Mouse (Mus musculus): ENCODE data around the gene Olfr535. TPM values are rescaled to one million over a fixed set of nuclear protein-coding genes. Genes with fewer than 3 reads are reported as not detected.
"Not testable (repeated sequence)": the region's sequence is repeated elsewhere in the genome, so short reads cannot be mapped to it uniquely, and the experiment has no call there.

The Olfr535 gene
- not detected in 2 replicates for polyA plus RNA-seq (2014; fragmentation: Nextera tagmentation; extraction: Ambion mirVana)

GRCm38 (mm10) chr7:140483916-140484315, at the start of gene Olfr535:
Gene Olfr535 (plus strand): TSS chr7:140484216.
- 81% methylated on average over 1 of the region's 1 CpGs for WGBS
- no peak within 1 kb of the TSS for H3K4me3 ChIP-seq (ENCODE audit: low read depth, low read length)
- no peak for ATAC-seq (ENCODE audit: insufficient number of reproducible peaks, insufficient read depth, low FRiP score, low read depth)

DNA sequence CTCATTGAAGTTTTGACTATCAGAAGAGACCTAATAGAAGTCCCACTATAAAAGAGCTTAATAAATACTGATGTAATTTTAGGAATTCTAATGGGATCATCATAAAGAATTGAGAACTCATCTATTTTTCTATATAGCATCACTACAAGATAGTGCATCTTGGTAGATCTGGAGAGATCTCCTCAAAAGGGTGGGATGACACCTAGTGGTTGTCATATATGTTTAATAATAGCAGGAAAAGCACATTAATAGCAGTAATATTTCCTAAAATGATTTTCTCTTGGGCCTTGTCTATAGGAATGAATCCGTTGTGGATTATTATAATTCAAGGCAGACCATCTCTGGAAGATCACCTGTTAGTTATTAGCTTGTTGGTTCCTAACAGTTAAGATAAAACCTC, 40.9 kb upstream of the Olfr535 start:
- Histone ChIP-seq H3K4me1 (ENCODE audit: control insufficient read depth, insufficient read depth, low read length) (no peaks in the 10 kb centered on the region), H3K27me3 (ENCODE audit: control insufficient read depth, insufficient read depth, low read length) (no peaks in the 10 kb centered on the region), H3K9ac (replicated peaks; ENCODE audit: low read depth, low read length) (no peak overlapping the region), H3K9me3 (ENCODE audit: control insufficient read depth, low read depth, low read length) (no peaks in the 10 kb centered on the region), H3K4me2 (replicated peaks; ENCODE audit: low read depth, low read length) (no peak overlapping the region), H3K4me3 (ENCODE audit: low read depth, low read length) (no peak overlapping the region), H3K36me3 (ENCODE audit: control insufficient read depth, insufficient read depth, low read length) (no peaks in the 10 kb centered on the region), H3K27ac (ENCODE audit: low read length) (no peak overlapping the region)
- no peak for ATAC-seq (ENCODE audit: insufficient number of reproducible peaks, insufficient read depth, low FRiP score, low read depth)
- WGBS: 79% methylated on average over 1 of the region's 1 CpGs

More at GRCm38 (mm10) chr7:140483916-140484315, at the start of gene Olfr535:
- Histone ChIP-seq H3K9ac (replicated peaks; ENCODE audit: low read depth, low read length) (no peak within 1 kb of the TSS), H3K9me3 (ENCODE audit: control insufficient read depth, low read depth, low read length) (no peaks in the 10 kb centered on the region), H3K4me1 (ENCODE audit: control insufficient read depth, insufficient read depth, low read length) (no peaks in the 10 kb centered on the region), H3K27ac (ENCODE audit: low read length) (no peak within 1 kb of the TSS), H3K4me2 (replicated peaks; ENCODE audit: low read depth, low read length) (no peak within 1 kb of the TSS), H3K36me3 (ENCODE audit: control insufficient read depth, insufficient read depth, low read length) (no peaks in the 10 kb centered on the region), H3K27me3 (ENCODE audit: control insufficient read depth, insufficient read depth, low read length) (no peaks in the 10 kb centered on the region)

DNA sequence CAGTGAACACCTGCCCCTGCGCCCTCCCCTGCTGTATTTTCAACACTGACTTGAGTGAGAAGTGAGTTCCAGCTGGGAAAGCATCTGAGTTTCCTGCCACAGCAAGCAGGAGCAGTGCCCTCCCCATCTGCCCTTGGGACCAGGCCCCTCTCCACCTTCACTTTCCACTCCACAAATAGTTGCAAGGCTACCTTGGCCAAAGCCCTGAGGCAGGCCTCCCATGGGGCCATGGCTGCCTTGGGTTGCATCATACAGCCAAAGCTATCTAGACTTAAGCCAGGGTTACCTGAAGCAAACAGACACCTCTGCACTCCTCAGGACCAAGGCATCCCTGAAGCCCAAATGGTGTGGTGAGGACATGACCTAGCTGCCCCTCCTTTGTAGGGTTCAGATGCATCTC, 20.9 kb upstream of the Olfr535 start, which contains the start of gene Olfr533:
Gene Olfr533, plus strand, starts transcription at position 301 of the 400 bp plus-strand sequence.
- 0% methylated on average over 1 of the region's 1 CpGs for WGBS
- H3K9ac ChIP-seq (replicated peaks; ENCODE audit: low read depth, low read length); H3K4me3 ChIP-seq (ENCODE audit: low read depth, low read length); H3K36me3 ChIP-seq (ENCODE audit: control insufficient read depth, insufficient read depth, low read length); H3K9me3 ChIP-seq (ENCODE audit: control insufficient read depth, low read depth, low read length); ATAC-seq (ENCODE audit: insufficient number of reproducible peaks, insufficient read depth, low FRiP score, low read depth); H3K27ac ChIP-seq (ENCODE audit: low read length); H3K4me1 ChIP-seq (ENCODE audit: control insufficient read depth, insufficient read depth, low read length); H3K27me3 ChIP-seq (ENCODE audit: control insufficient read depth, insufficient read depth, low read length); H3K4me2 ChIP-seq (replicated peaks; ENCODE audit: low read depth, low read length): not testable (repeated sequence)

- no peak overlapping the region for H3K4me2 ChIP-seq (replicated peaks; ENCODE audit: low read depth, low read length)
- no peaks in the 10 kb centered on the region for H3K9me3 ChIP-seq (ENCODE audit: control insufficient read depth, low read depth, low read length)
- H3K4me3 ChIP-seq (ENCODE audit: low read depth, low read length): no peak overlapping the region
- H3K9ac ChIP-seq (replicated peaks; ENCODE audit: low read depth, low read length): no peak overlapping the region
- no peaks in the 10 kb centered on the region for H3K36me3 ChIP-seq (ENCODE audit: control insufficient read depth, insufficient read depth, low read length)
- no peaks in the 10 kb centered on the region for H3K4me1 ChIP-seq (ENCODE audit: control insufficient read depth, insufficient read depth, low read length)
- H3K27me3 ChIP-seq (ENCODE audit: control insufficient read depth, insufficient read depth, low read length): no peaks in the 10 kb centered on the region
- ATAC-seq (ENCODE audit: insufficient number of reproducible peaks, insufficient read depth, low FRiP score, low read depth): no peak
- no peak overlapping the region for H3K27ac ChIP-seq (ENCODE audit: low read length)
- 70% methylated on average over 1 of the region's 1 CpGs for WGBS
These were observed 6.1 kb upstream of the Olfr535 start for GRCm38 (mm10) chr7:140477886-140478285.

GRCm38 (mm10) chr7:140478733-140479132, 5.3 kb upstream of the Olfr535 start:
- no peak overlapping the region for H3K4me3 ChIP-seq (ENCODE audit: low read depth, low read length)
- WGBS: 78% methylated on average over 1 of the region's 1 CpGs

DNA sequence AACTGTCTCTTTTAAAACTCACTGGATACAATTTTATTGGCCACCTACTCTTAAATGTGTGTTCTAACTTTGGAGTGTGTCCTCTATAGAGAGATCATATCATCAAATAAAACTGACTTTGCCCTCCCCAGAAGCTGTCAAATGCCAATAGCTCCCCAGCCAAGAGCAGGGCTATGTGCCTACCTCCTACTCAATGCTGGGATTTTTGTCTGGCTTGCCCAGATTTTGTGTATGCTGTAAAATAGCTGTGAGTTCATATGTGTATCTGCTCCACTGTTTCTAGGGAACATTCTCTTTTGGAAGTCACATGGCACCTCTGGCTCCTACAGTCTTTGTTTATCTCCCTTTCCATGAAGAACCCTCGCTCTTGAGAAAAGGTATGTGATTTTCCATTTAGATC, 5.0 kb downstream of the Olfr535 start:
- no peak overlapping the region for H3K4me3 ChIP-seq (ENCODE audit: low read depth, low read length)
- H3K9me3 ChIP-seq (ENCODE audit: control insufficient read depth, low read depth, low read length): no peaks in the 10 kb centered on the region
- H3K4me1 ChIP-seq (ENCODE audit: control insufficient read depth, insufficient read depth, low read length): no peaks in the 10 kb centered on the region
- H3K27ac ChIP-seq (ENCODE audit: low read length): no peak overlapping the region
- no peaks in the 10 kb centered on the region for H3K36me3 ChIP-seq (ENCODE audit: control insufficient read depth, insufficient read depth, low read length)
- no peak overlapping the region for H3K9ac ChIP-seq (replicated peaks; ENCODE audit: low read depth, low read length)
- H3K27me3 ChIP-seq (ENCODE audit: control insufficient read depth, insufficient read depth, low read length): no peaks in the 10 kb centered on the region
- no peak overlapping the region for H3K4me2 ChIP-seq (replicated peaks; ENCODE audit: low read depth, low read length)
- WGBS: 71% methylated on average over 1 of the region's 1 CpGs
- ATAC-seq (ENCODE audit: insufficient number of reproducible peaks, insufficient read depth, low FRiP score, low read depth): no peak

More at GRCm38 (mm10) chr7:140478733-140479132, 5.3 kb upstream of the Olfr535 start:
- Histone ChIP-seq H3K4me2 (replicated peaks; ENCODE audit: low read depth, low read length) (no peak overlapping the region), H3K9me3 (ENCODE audit: control insufficient read depth, low read depth, low read length) (no peaks in the 10 kb centered on the region), H3K27me3 (ENCODE audit: control insufficient read depth, insufficient read depth, low read length) (no peaks in the 10 kb centered on the region), H3K9ac (replicated peaks; ENCODE audit: low read depth, low read length) (no peak overlapping the region), H3K27ac (ENCODE audit: low read length) (no peak overlapping the region), H3K36me3 (ENCODE audit: control insufficient read depth, insufficient read depth, low read length) (no peaks in the 10 kb centered on the region), H3K4me1 (ENCODE audit: control insufficient read depth, insufficient read depth, low read length) (no peaks in the 10 kb centered on the region)
- no peak for ATAC-seq (ENCODE audit: insufficient number of reproducible peaks, insufficient read depth, low FRiP score, low read depth)

- WGBS: 32% methylated on average over 2 of the region's 2 CpGs
- Histone ChIP-seq H3K9ac (replicated peaks; ENCODE audit: low read depth, low read length) (no peak overlapping the region), H3K9me3 (ENCODE audit: control insufficient read depth, low read depth, low read length) (no peaks in the 10 kb centered on the region), H3K4me2 (replicated peaks; ENCODE audit: low read depth, low read length) (no peak overlapping the region), H3K27ac (ENCODE audit: low read length) (no peak overlapping the region), H3K36me3 (ENCODE audit: control insufficient read depth, insufficient read depth, low read length) (no peaks in the 10 kb centered on the region), H3K4me3 (ENCODE audit: low read depth, low read length) (no peak overlapping the region), H3K4me1 (ENCODE audit: control insufficient read depth, insufficient read depth, low read length) (no peaks in the 10 kb centered on the region), H3K27me3 (ENCODE audit: control insufficient read depth, insufficient read depth, low read length) (no peaks in the 10 kb centered on the region)
- ATAC-seq (ENCODE audit: insufficient number of reproducible peaks, insufficient read depth, low FRiP score, low read depth): no peak
These were observed 10.2 kb downstream of the Olfr535 start for GRCm38 (mm10) chr7:140494231-140494630.

GRCm38 (mm10) chr7:140494702-140495101, 10.7 kb downstream of the Olfr535 start:
- H3K9ac ChIP-seq (replicated peaks; ENCODE audit: low read depth, low read length): no peak overlapping the region
- H3K4me2 ChIP-seq (replicated peaks; ENCODE audit: low read depth, low read length): no peak overlapping the region
- no peaks in the 10 kb centered on the region for H3K4me1 ChIP-seq (ENCODE audit: control insufficient read depth, insufficient read depth, low read length)
- no peaks in the 10 kb centered on the region for H3K27me3 ChIP-seq (ENCODE audit: control insufficient read depth, insufficient read depth, low read length)
- no peak overlapping the region for H3K27ac ChIP-seq (ENCODE audit: low read length)
- ATAC-seq (ENCODE audit: insufficient number of reproducible peaks, insufficient read depth, low FRiP score, low read depth): no peak
- H3K9me3 ChIP-seq (ENCODE audit: control insufficient read depth, low read depth, low read length): no peaks in the 10 kb centered on the region
- no peak overlapping the region for H3K4me3 ChIP-seq (ENCODE audit: low read depth, low read length)
- H3K36me3 ChIP-seq (ENCODE audit: control insufficient read depth, insufficient read depth, low read length): no peaks in the 10 kb centered on the region

- H3K4me1 ChIP-seq (ENCODE audit: control insufficient read depth, insufficient read depth, low read length); H3K9ac ChIP-seq (replicated peaks; ENCODE audit: low read depth, low read length); H3K9me3 ChIP-seq (ENCODE audit: control insufficient read depth, low read depth, low read length); H3K4me3 ChIP-seq (ENCODE audit: low read depth, low read length); H3K27ac ChIP-seq (ENCODE audit: low read length); ATAC-seq (ENCODE audit: insufficient number of reproducible peaks, insufficient read depth, low FRiP score, low read depth); H3K27me3 ChIP-seq (ENCODE audit: control insufficient read depth, insufficient read depth, low read length); H3K36me3 ChIP-seq (ENCODE audit: control insufficient read depth, insufficient read depth, low read length); H3K4me2 ChIP-seq (replicated peaks; ENCODE audit: low read depth, low read length): not testable (repeated sequence)
- WGBS: 76% methylated on average over 2 of the region's 2 CpGs
These were observed 23.5 kb downstream of the Olfr535 start, which contains the start of gene Olfr536 for GRCm38 (mm10) chr7:140507346-140508021. Gene Olfr536 (minus strand): TSS chr7:140507396.

Data from stomach, embryonic 14.5 days (tissue).